Mouse (Mus musculus) stomach, postnatal 0 days (tissue): ENCODE data around the gene 4921517D22Rik.
A peak's percentile ranks its signal among the peaks of the same experiment; 100 is the strongest.

Experiments
- CTCF ChIP-seq: IDR thresholded peaks from 2 replicates; pipeline ENCODE4 v1.5.1; 2016; ENCODE audit warnings: antibody characterized with exemption, low read depth, mild to moderate bottlenecking, moderate library complexity
- EP300 ChIP-seq: optimal IDR thresholded peaks from 2 replicates; pipeline ENCODE3; 2016; ENCODE audit warnings: antibody characterized with exemption

GRCm38 (mm10) chr13:59735190-59735589 is 41.3 kb upstream of the 4921517D22Rik start:
- peak; percentile 66 for TF ChIP-seq CTCF
- TF ChIP-seq EP300 = no peak
